Mouse (Mus musculus) heart, postnatal 10 days (tissue): ENCODE results near the gene Tnfaip8l1. TPM values are rescaled to one million over a fixed set of nuclear protein-coding genes. Genes with fewer than 3 reads are reported as not detected.

ENCODE experiments used
- DNase-seq, 2 experiments: peaks; one replicate each; pipeline ENCODE4 v3.0.0; 2021
- intact Hi-C: fragments of 180-260 bp; cut with DNase I; formaldehyde crosslinking; loops from one replicate; pipeline ENCODE4 v1.15.1; 2025
- total RNA-seq, 2 experiments: library from RNA; stranded (reverse); gene quantifications; 2 replicates each; pipeline ENCODE4 v1.2.3; 2021

Gene Tnfaip8l1
- total RNA-seq, 2 experiments from 2014 or later = 5.8 to 8.4 TPM

DNA sequence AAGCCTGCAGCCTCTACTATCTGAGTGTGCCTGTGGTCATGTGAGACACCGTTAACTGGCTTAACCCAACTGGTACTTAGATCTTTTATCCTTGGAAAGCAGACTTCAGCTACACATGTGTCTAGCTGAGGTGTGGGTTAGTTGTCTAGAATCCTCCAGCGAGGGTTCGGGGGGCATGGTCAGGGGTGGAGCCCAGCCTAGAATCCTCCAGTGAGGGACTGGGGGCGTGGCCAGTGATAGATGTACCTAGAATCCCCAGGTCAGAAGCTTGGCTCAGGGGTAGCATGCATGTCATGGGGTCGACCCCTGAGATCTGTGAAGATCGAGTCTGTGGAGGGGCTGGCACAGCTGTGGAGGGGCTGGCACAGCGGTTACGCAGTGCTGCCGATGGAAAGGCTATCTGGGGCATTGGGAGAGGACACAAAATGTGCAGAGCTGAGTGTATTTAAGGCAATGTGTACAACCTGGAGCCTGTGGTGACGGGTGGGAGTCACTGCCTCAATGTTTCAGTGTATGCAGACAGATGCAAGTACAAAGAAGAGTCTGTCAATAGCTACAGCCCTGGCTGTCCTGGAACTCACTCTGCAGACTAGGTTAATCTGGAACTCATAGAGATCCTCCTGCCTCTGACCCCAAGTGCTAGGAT lies 11.2 kb downstream of the Tnfaip8l1 start:
- no peak for DNase-seq
- intact Hi-C loops = no loop called here

DNA sequence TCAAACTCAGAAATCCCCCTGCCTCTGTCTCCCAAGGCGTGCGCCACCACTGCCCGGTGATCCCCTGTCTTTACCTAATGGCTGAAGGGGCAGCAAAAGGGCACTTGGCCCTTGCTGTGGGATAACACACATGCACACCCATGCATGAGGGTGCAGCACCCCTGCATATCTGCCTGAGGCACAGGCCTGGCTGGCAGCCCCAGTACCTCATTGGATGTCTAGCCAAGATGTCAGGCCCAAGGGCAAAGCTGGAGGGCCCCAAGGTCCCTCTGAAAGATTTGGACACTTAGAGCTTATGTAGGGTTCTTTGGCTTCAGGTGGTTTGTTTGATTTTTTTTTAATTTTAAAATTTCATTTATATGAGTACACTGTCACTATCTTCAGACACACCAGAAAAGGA lies 13.1 kb downstream of the Tnfaip8l1 start:
- no peak for DNase-seq
- intact Hi-C loops = no loop called here

DNA sequence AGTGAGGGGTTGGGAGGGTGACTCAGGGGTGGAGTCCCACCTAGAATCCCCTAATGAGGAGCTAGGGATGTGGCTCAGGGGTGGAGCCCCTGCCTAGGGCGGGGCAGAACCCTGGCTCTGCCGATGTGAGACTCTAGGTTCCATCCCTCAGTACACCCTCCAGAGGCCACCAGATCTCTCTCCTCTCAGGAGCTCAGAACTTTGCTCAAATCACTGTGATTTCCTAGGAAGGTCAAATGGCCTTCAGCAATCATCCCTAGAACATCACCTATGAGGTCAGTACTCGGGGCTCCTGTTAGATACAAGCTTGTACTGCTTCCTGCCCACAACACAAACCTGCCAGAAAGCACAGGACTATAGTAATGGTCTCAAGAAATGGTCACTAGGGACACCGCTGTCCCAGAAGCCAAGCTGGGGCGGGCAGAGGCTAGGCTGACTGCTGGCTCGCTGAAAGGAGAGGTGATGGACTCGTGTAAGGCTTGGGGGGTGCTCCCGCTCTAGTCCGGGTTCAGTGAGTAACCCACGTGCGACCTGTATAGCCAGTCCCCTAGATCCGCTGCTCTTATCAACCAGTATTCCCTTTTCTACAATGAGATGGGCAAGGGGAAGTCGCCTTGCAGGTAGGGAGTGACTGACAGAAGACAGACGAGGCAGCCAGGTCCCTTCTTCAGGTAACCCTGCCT lies 20.8 kb downstream of the Tnfaip8l1 start:
- intact Hi-C loops = loop anchor here (2.0 kb wide), 1 partner anchor 20 kb away; the partner anchor contains the start of gene Tnfaip8l1
- DNase-seq = no peak

DNA sequence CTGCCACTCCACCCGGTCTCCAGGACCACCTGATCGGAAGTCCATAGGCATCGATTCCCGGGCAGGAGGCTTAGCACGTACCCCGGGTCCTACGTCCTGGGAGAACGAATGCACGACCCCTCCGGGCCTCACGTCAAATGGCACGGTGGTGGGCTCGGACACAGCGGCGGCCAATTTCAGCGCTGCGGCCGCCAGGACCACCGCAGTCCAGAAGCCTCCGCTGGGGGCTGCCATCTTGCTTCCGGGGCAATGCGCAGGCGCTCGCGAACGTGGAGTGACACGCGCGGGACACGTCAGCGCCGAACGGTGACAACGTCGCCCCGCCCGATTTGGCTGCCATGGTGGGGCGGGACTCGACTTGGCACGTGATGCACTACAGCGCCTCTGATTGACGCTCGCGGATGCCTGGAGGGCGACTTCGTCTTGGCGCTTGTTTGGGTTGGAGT lies 21.4 kb downstream of the Tnfaip8l1 start, which contains the start of gene Mydgf:
TSS of gene Mydgf (minus strand) at position 263 of the 446 bp plus-strand sequence.
- peak; percentile 98 to 99 for DNase-seq
- intact Hi-C loops = loop anchor here (2.0 kb wide), 1 partner anchor 21 kb away; the partner anchor contains the start of gene Tnfaip8l1

DNA sequence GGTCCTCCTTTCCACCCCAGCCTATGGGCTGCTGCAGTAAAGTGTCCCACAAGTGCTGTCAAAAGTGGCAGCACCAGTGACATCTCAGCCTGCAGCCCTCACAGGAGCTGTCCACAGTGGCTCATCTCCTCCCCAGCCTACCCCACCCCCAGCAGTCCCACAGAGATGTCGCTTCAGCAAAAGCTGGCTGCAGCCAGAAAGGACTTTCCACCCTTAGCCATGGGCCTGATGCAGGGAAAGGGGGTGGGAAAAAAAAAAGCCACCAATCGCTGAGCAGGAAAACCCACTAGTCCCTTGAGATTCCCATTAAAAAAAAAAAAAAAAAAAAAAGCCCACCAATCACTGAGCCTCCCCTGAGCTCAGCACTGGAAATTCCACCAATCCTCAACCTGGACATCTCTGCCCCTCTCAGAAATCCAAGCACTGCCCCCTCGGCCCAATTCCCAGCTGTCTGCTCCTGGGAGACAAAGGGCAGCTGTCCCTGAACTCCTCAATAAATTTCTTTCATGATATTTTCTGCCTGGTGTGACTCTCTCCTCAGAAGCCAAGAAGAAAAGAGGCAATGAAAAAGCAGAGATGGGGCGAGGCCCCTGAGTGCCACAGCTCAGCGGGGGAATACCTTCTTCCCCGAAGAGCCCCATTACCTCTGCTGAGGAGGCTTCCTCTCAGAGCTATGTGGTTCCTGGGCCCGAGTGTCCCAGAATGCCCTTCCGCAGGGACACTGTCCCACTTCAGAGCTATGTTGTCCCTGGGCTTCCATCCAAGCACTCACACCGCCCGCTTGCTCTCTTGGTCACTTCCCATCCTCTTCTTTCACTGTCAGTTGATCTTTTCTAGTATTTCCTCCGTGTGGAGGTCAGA lies 23.2 kb downstream of the Tnfaip8l1 start:
- intact Hi-C loops = no loop called here
- peak; percentile 81 to 84 for DNase-seq

DNA sequence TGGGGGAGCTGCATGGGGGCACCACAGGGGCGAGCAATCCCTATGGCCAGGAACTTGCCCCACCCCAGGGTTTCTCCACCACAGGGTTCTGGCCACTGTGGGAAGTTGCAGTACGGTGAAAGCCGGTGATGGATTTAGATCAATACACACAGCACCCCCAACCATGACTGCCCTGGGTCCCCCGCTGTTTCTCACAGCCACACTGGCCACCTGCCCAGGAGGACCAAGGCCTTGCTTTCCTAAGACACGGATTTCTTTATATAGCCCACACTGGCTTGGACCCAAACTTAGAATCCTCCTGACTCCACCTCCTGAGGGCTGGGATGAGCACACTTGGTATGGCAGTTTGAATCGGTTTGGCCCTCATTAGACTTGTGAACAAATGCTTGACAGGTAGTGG lies 29.0 kb downstream of the Tnfaip8l1 start:
- no peak for DNase-seq
- intact Hi-C loops = no loop called here

DNA sequence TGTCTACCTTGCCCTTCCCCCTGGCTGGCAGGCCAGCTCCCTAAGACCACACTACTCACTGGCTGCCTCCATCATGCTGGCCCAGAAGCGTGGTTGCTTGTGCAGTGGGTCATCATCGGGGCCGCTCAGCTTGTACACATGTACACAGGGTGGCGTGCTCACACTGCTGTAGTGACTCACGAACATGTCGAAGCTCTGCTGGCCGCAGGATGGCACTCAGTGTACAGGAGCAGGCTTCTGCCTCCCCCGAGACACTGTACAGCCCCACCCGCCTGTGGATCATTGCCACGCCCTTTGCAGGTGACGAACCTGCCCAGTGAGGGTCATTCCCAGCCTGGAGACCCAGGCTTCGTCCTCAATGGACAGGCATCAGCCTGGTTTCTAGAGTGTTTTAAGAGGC lies 32.1 kb downstream of the Tnfaip8l1 start:
- intact Hi-C loops = no loop called here
- DNase-seq = no peak

DNA sequence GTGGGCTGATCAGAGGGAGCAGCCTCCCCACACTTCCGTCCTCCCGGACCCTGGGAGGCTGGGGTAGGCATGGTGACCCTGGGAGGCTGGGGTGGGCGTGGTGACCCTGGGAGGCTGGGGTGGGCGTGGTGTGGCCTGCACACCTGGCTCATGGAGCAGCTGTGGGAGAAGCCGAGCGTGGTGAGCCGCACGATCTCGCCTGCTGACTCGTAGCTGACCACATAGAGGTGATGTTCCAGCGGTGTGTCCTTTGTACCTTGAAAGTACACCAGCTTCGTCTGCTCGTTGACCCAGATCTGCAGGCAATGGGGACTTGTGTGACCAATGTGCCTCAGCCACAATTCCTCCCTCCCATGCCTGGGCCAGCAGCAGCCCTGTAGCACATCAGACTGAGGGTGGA lies 32.5 kb downstream of the Tnfaip8l1 start:
- no peak for DNase-seq
- intact Hi-C loops = no loop called here

DNA sequence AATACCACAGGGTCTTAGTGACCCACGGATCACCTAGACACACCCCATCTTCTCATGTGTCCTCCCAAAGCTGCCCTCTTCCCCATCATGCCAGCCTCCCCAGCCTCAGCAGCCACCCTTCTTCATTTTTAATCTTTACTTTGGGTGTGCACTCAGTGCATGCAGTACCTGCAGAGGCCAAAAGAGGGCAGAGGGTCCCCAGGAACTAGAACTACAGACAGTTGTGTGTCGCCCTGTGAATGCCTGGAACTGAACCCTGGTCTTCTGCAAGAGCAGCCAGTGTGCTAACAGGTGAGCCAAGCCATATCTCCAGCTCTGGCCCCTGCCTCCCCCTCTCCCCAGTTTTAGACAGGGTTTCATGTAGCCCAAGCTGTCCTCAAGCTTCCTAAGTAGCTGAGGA lies 34.6 kb downstream of the Tnfaip8l1 start:
- no peak for DNase-seq
- intact Hi-C loops = loop anchor here (2.0 kb wide), 1 partner anchor 56 kb away; no protein-coding TSS in a partner anchor

DNA sequence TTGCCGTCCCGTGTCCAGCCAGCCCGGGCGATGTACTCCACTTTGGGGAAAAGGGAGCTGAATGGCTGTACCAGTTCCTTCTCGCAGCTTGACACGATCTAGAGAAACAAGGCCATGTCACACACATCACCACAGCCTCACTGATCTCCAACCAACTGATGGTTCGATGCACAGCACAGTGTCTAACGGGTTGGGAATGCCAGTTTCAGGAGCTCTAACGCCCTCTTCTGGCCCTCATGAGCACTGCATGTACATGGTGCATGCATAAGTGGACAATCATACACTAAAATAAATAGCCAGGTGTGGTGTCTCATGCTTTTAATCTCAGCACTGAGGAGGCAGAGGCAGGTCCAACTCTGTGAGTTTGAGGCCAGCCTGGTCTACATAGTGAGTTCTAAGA lies 38.3 kb downstream of the Tnfaip8l1 start:
- intact Hi-C loops = no loop called here
- DNase-seq = peak in 1 of 2 experiments; percentile 19

DNA sequence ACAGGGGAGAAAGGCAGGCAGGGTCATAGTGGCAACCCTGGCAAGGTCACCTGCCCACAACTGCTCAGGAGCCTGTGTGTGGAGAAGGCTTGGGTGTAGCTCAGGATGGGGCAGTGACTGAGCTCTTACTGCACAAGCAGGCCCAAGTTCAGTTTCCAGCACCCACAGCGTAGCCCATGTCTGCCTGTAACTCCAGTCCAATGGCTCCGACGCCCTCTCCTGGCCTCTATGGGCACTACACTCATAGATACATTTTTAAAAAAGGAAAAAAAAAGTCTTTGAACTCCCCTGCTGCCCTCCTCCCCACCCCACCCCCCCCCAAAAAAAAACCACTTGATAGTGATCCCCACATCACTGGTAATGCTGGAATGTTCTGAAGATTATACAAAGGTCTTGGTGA lies 39.4 kb downstream of the Tnfaip8l1 start:
- DNase-seq = no peak
- intact Hi-C loops = no loop called here

DNA sequence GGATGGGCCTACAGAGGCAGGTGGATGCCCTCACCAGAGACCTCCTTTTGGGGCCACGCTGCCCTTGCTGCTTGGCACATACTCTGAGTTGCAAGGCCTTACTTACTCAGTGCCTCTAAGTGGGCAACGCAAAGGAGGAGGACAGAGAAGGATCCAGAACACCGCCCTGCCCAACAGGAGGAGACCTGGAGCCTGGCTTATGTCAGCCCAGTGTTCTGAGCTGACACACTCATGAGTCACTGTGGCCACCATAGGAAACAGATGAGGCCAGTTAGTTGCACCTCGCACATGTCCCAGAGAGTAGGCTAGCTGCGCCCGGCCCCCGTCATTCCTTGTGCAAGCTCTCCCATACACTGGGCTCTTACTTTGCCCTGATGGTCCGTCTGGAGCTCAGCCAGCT lies 40.2 kb downstream of the Tnfaip8l1 start:
- intact Hi-C loops = no loop called here
- no peak for DNase-seq

DNA sequence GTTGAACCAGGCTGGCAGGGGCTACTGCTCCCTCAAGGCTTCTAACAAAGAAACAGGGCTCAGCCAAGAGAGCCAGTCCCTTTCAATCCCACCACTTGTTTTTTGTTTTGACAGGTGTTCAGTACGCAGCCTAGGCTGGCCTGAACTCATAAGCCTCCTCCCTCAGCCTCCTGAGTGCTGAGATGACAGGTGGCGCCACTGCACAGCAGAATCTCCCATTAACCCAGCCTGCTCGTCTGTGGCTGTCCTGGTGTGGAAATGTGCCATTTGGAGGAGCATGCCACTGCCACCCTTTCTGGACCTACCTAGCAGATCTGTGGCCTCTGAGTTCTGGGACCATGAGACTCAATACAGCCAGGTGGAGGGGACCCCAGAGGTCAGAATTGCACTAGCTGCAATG lies 41.5 kb downstream of the Tnfaip8l1 start:
- DNase-seq = peak in 1 of 2 experiments; percentile 26

DNA sequence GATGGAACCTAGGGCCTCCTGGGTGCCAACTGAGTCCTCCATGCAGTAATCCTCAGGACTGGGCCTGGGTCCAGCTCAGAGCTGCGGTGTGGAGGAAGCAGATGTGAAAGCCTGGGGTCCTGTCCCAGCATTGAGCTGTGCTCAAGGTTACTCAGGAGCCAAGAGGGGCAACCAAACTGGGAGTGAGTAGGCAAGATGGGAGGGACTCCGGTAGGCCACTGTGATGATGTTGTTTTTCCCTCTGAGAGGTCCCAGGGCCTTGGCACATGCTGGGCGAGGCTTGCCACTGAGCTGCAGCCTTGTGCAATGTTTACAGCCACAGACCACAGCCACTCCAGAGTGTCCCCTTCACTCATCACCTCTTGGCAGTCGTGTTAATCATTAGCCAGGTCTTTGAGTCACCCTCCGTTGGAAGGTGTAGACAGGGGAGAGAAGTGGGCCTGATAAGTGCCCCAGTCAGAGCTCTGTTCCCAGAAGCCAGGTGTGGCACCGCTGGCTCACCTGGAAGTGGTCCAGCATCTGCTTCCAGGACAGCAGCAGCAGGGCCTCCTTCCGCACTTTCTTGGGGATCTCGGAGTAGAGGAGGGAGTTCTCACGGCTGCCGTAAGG lies 44.1 kb downstream of the Tnfaip8l1 start:
- intact Hi-C loops = no loop called here
- no peak for DNase-seq

More for the DNA sequence above, 41.5 kb downstream of the Tnfaip8l1 start:
- intact Hi-C loops = no loop called here

DNA sequence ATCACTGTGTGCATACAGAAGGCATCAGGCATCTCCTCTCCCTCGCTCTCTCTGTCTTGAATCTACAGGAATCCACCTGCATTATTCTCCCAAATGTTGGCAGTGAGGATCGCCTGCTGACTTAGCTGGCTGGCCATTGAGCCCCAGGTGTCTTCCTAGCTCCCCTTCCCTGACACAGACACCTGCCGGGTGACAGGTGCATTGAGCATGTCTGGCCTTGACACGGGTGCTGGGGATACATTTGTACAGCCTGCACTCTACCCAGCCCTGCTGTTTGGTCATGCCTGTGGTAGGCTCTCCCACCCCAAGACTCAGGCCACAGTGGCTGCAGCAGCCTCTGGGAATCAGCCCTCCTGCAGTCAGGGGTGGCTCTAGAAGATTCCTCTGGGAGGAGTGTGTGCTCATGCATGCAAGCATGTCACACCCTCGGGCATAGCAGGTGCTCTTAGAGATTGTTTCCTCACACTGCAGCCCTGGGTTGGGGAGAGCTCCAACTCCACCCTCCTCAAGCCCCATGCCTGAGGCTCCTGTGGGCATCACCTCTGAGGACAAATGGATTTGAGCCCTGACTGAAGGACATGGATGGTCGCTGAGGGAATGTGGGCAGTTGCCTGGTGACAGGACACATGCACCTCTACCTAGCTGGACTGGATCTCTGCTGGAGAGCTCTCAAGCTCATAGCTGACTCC lies 44.9 kb downstream of the Tnfaip8l1 start:
- intact Hi-C loops = no loop called here
- no peak for DNase-seq

DNA sequence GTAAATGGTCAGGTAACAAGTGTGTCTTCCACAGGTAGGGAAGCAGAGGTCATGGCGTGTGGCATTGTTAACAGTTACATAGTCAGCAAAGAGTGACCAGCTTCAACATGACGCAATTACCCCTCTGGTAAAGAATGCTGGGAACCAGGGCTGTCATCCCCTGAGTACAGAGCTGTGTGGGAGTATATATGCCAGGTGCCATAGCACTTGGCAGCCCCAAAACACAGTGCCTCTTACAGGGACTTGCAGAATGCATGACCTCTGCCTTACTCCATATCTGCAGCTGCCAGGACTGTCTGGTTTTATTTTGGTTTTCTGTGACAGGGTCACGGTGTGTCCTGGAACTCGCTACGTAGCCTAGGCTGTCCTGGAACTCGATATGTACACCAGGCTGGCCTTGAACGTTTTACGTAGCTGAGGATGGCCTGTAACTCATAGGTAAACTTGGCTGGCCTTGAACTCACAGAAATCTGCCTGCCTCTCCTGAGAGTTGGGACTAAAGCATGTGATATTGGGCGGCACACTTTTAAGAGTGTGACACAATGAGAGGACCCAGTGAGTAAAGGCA lies 45.8 kb downstream of the Tnfaip8l1 start:
- no peak for DNase-seq
- intact Hi-C loops = no loop called here

DNA sequence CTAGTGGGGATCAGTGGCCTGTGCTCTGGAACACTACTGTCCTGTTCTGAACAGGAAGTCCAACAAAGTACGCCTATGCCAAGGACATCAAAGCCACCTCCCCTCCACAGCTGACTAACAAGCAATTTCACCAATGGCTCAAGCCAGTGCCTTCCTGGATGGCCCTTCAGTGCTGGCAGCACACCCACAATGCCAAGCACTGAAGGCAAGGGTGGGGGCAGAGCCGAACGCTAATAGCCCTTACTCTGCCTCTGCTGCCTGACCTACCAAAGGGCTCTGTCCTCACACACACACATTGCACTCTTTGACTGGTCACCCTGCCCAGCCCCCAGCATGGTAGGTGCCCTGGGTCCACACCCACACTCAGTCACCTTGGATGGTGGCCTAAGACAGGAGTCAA lies 46.5 kb downstream of the Tnfaip8l1 start:
- no peak for DNase-seq
- intact Hi-C loops = no loop called here

DNA sequence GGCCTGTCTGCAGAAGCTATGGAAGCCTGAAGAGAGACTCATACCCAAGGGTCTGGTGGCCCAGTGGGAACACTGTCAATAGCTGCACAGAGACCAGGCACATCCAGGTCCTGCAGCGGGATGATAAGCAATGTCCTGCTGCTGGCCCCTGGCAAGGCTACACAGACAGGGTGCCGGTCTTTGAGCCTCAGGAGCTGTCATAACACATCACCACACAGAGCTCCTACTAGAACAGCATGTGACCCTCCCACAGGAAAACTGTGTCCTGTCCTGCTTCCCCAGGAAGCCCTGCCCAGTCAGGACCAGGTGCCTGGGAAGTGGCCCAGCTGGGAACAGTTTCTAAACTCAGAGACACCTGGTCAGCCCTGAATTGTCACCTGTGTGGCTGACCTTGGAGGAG lies 48.8 kb downstream of the Tnfaip8l1 start:
- peak in 1 of 2 experiments; percentile 15 for DNase-seq
- intact Hi-C loops = no loop called here

DNA sequence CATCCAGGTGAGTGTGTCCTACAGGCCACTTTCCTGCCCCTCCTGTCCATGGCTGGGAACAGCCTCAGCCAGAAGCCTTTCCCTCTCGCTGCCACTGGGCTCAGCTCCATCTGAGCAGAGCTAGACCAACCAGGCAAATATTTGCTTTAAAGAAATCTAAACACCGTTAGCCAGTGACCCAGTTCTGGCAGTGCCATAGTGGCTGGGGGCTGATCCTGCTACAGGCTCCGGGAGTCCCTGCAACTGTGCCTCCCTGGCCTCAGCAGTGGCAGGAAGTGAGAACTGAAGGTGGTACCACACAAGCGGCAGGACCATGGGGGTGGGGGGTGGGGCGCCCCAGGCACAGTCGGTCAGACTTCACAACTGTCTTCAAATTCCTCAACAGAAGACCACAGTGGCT lies 50.4 kb downstream of the Tnfaip8l1 start:
- intact Hi-C loops = no loop called here
- no peak for DNase-seq

DNA sequence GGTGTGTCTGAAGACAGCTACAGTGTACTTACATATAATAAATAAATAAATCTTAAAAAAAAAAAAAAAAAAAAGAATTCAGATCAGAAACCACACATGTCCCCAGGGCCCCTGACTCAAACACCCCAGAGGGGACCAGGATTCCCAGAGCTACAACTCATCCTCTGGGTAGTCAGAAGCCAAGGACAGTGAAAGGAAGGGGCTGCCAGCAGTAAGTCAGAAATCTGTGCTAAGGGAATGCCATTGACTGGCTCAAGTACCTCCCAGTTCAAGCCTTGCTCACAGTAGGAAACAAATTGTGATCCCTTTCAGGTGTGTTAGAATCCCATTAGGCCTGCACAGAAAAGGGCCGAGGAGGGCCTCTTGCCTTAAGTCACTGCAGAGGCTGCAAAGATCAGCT lies 52.0 kb downstream of the Tnfaip8l1 start:
- DNase-seq = no peak
- intact Hi-C loops = no loop called here
